Mouse (Mus musculus) neutrophil, adult 5-6 weeks (primary cell): ENCODE results near the gene Pcp4l1. TPM values are rescaled to one million over a fixed set of nuclear protein-coding genes. Genes with fewer than 3 reads are reported as not detected.

Experiments
- ATAC-seq: fragments of 151-379, 151-347 bp; 2 replicates; pipeline ENCODE4 v1.8.0; 2017; ENCODE audit warnings: mild to moderate bottlenecking, moderate TSS enrichment; ENCODE audit not compliant: insufficient number of reproducible peaks, poor library complexity, low FRiP score, severe bottlenecking; ENCODE audit errors: extremely low read depth
- total RNA-seq: library from RNA; stranded (forward); fragments of 200-1000 nt; gene quantifications from 2 replicates; pipeline ENCODE4 v1.2.3, GENCODE M21; 2017

The Pcp4l1 gene
- total RNA-seq, 1 experiment from 2014 or later, result 0.81 TPM

- ATAC-seq, result no peak
These were observed 3.8 kb downstream of the Pcp4l1 start for GRCm38 (mm10) chr1:171192283-171192682.

- ATAC-seq, result no peak
These were observed 5.2 kb downstream of the Pcp4l1 start for GRCm38 (mm10) chr1:171190832-171191231.

- ATAC-seq, result no peak
These were observed 6.5 kb downstream of the Pcp4l1 start for GRCm38 (mm10) chr1:171189476-171190114.

GRCm38 (mm10) chr1:171189046-171189445 is 7.0 kb downstream of the Pcp4l1 start:
- no peak for ATAC-seq

- ATAC-seq, result no peak
These were observed 8.0 kb downstream of the Pcp4l1 start for GRCm38 (mm10) chr1:171187851-171188700.

GRCm38 (mm10) chr1:171185655-171186054 is 10.4 kb downstream of the Pcp4l1 start:
- ATAC-seq, result no peak

GRCm38 (mm10) chr1:171184314-171184713 is 11.8 kb downstream of the Pcp4l1 start:
- ATAC-seq, result peak; percentile 71

- ATAC-seq, result no peak
These were observed 12.4 kb downstream of the Pcp4l1 start for GRCm38 (mm10) chr1:171183620-171184019.

GRCm38 (mm10) chr1:171183025-171183424 is 13.0 kb downstream of the Pcp4l1 start:
- ATAC-seq, result no peak

- no peak for ATAC-seq
These were observed 16.4 kb downstream of the Pcp4l1 start for GRCm38 (mm10) chr1:171179487-171180171.

GRCm38 (mm10) chr1:171172779-171173178 is 23.3 kb downstream of the Pcp4l1 start:
- no peak for ATAC-seq

GRCm38 (mm10) chr1:171171138-171171537 is 24.9 kb downstream of the Pcp4l1 start:
- no peak for ATAC-seq

GRCm38 (mm10) chr1:171169913-171170312 is 26.2 kb downstream of the Pcp4l1 start:
- ATAC-seq, result no peak

GRCm38 (mm10) chr1:171168906-171169305 is 27.2 kb downstream of the Pcp4l1 start:
- no peak for ATAC-seq

- no peak for ATAC-seq
These were observed 30.3 kb downstream of the Pcp4l1 start for GRCm38 (mm10) chr1:171165629-171166345.

GRCm38 (mm10) chr1:171164258-171164657 is 31.8 kb downstream of the Pcp4l1 start:
- no peak for ATAC-seq

GRCm38 (mm10) chr1:171162526-171162925 is 33.5 kb downstream of the Pcp4l1 start:
- ATAC-seq, result no peak

GRCm38 (mm10) chr1:171159485-171159975 is 36.5 kb downstream of the Pcp4l1 start:
- no peak for ATAC-seq

GRCm38 (mm10) chr1:171157965-171158364 is 38.1 kb downstream of the Pcp4l1 start:
- no peak for ATAC-seq
